Mouse (Mus musculus) E14TG2a.4 (cell line): ENCODE measurements around the gene Fat3.

Experiments
- CTCF ChIP-seq: conservative IDR thresholded peaks from 2 replicates; pipeline ENCODE4 v1.5.1; 2014; ENCODE audit warnings: low read length
- NANOG ChIP-seq: IDR thresholded peaks from 2 replicates; pipeline ENCODE4 v1.6.1; 2014; ENCODE audit warnings: borderline replicate concordance, low read length, mixed read lengths

DNA sequence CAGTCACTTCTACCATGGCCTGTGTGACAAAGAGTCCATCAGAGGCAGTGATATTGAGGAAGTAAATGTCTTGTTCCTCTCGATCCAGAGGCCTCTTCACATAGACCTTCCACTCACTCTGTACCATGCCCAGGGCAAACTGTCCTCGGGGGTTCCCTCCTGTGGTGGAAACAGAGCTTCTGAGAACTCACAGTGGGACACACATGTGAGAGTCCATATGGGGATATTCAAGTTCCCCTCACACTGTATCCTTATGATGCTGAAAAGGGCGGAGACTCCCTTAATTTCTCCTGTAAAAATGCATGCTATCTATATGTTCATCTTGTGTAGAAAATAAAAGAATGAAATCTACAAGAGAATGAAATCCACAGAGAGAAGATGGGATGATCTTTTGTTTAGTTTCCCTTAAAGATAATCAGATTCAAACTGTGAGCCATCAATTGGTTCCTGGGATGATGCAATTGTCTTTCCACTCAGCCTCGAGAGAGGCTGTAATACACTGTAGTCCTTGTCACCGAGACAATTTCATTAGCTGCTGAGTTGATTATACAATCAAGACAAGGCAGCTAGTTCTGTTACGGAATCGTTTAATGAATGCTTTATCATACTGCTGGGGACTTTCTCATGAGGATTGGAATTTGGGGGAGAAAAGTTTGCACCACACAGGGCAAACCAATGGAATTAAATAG is 508.8 kb downstream of the Fat3 start:
- TF ChIP-seq CTCF, result no peak
- no peak for TF ChIP-seq NANOG
